Mouse (Mus musculus): ENCODE data around the gene Col25a1. TPM values are rescaled to one million over a fixed set of nuclear protein-coding genes. Genes with fewer than 3 reads are reported as not detected.

Gene Col25a1
- polyA plus RNA-seq, 1 experiment from 2014 or later: 4.2 TPM

GRCm38 (mm10) chr3:130218232-130218728 lies 87.0 kb downstream of the Col25a1 start:
- H3K9me3 ChIP-seq (replicated peaks): no peaks in the 10 kb centered on the region
- no peaks in the 10 kb centered on the region for H3K27me3 ChIP-seq (replicated peaks)
- no peak for ATAC-seq
- H3K27ac ChIP-seq: no peak overlapping the region
- H3K4me3 ChIP-seq: no peak overlapping the region
- H3K4me1 ChIP-seq: no peaks in the 10 kb centered on the region
- 41% methylated on average over 5 of the region's 5 CpGs for WGBS (ENCODE audit: insufficient replicate concordance)
- H3K9ac ChIP-seq: no peak overlapping the region
- no peak overlapping the region for H3K4me2 ChIP-seq
- H3K36me3 ChIP-seq: no peaks in the 10 kb centered on the region

GRCm38 (mm10) chr3:130220811-130221210 lies 89.5 kb downstream of the Col25a1 start:
- no peak overlapping the region for H3K27ac ChIP-seq
- no peaks in the 10 kb centered on the region for H3K9me3 ChIP-seq (replicated peaks)
- H3K36me3 ChIP-seq: no peaks in the 10 kb centered on the region
- no peak overlapping the region for H3K4me3 ChIP-seq
- H3K4me1 ChIP-seq: no peaks in the 10 kb centered on the region
- 77% methylated on average over 3 of the region's 3 CpGs for WGBS (ENCODE audit: insufficient replicate concordance)
- no peak overlapping the region for H3K9ac ChIP-seq
- H3K27me3 ChIP-seq (replicated peaks): no peaks in the 10 kb centered on the region
- ATAC-seq: no peak
- no peak overlapping the region for H3K4me2 ChIP-seq

GRCm38 (mm10) chr3:130228186-130228585 lies 96.9 kb downstream of the Col25a1 start:
- H3K27ac ChIP-seq: no peak overlapping the region
- no peak overlapping the region for H3K9ac ChIP-seq
- no peak overlapping the region for H3K4me2 ChIP-seq
- H3K4me1 ChIP-seq: no peaks in the 10 kb centered on the region
- ATAC-seq: no peak
- no peaks in the 10 kb centered on the region for H3K27me3 ChIP-seq (replicated peaks)
- no peaks in the 10 kb centered on the region for H3K36me3 ChIP-seq
- no peaks in the 10 kb centered on the region for H3K9me3 ChIP-seq (replicated peaks)
- H3K4me3 ChIP-seq: no peak overlapping the region
- 70% methylated on average over 9 of the region's 9 CpGs for WGBS (ENCODE audit: insufficient replicate concordance)

GRCm38 (mm10) chr3:130232944-130233343 lies 101.6 kb downstream of the Col25a1 start:
- H3K4me2 ChIP-seq: no peak overlapping the region
- H3K36me3 ChIP-seq: no peaks in the 10 kb centered on the region
- H3K9me3 ChIP-seq (replicated peaks): no peaks in the 10 kb centered on the region
- 80% methylated on average over 7 of the region's 7 CpGs for whole genome bisulfite sequencing (ENCODE audit: insufficient replicate concordance)
- H3K4me1 ChIP-seq: no peaks in the 10 kb centered on the region
- no peak overlapping the region for H3K27ac ChIP-seq
- no peak overlapping the region for H3K9ac ChIP-seq
- ATAC-seq: no peak
- H3K4me3 ChIP-seq: no peak overlapping the region
- H3K27me3 ChIP-seq (replicated peaks): no peaks in the 10 kb centered on the region

DNA sequence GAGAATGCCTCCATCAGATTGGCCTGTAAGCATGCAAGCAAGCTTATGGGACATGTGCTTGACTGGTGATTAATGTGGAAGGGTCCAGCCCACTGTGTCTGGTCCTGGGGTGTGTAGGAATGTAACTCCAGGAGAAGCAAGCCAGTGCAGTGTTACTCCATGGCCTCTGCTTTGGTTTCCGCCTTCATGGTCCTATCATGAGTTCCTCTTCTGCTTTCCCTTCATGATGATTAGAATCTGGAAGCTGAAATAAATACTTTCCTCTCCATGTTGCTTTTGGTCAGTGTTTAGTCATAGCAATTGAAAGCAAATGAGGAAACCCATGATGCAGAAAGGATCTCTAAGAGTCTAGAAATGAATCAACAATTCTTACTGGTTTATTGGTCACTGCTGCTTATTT lies 103.9 kb downstream of the Col25a1 start:
- Histone ChIP-seq H3K9ac (no peak overlapping the region), H3K4me2 (no peak overlapping the region), H3K27ac (no peak overlapping the region), H3K9me3 (replicated peaks) (no peaks in the 10 kb centered on the region), H3K27me3 (replicated peaks) (no peaks in the 10 kb centered on the region), H3K4me1 (no peaks in the 10 kb centered on the region), H3K36me3 (no peaks in the 10 kb centered on the region), H3K4me3 (no peak overlapping the region)
- no peak for ATAC-seq
- 61% methylated on average over 1 of the region's 1 CpGs for WGBS (ENCODE audit: insufficient replicate concordance)

GRCm38 (mm10) chr3:130236129-130236528 lies 104.8 kb downstream of the Col25a1 start:
- H3K9me3 ChIP-seq (replicated peaks): no peaks in the 10 kb centered on the region
- WGBS (ENCODE audit: insufficient replicate concordance): 70% methylated on average over 7 of the region's 7 CpGs
- H3K27me3 ChIP-seq (replicated peaks): no peaks in the 10 kb centered on the region
- ATAC-seq: no peak
- no peak overlapping the region for H3K9ac ChIP-seq
- H3K4me1 ChIP-seq: no peaks in the 10 kb centered on the region
- H3K4me3 ChIP-seq: no peak overlapping the region
- H3K4me2 ChIP-seq: no peak overlapping the region
- H3K36me3 ChIP-seq: no peaks in the 10 kb centered on the region
- no peak overlapping the region for H3K27ac ChIP-seq

GRCm38 (mm10) chr3:130237852-130238251 lies 106.6 kb downstream of the Col25a1 start:
- Histone ChIP-seq H3K4me2 (no peak overlapping the region), H3K9ac (no peak overlapping the region), H3K9me3 (replicated peaks) (no peaks in the 10 kb centered on the region), H3K27ac (no peak overlapping the region), H3K4me1 (no peaks in the 10 kb centered on the region), H3K4me3 (no peak overlapping the region), H3K36me3 (no peaks in the 10 kb centered on the region), H3K27me3 (replicated peaks) (no peaks in the 10 kb centered on the region)
- WGBS (ENCODE audit: insufficient replicate concordance): 7% methylated on average over 1 of the region's 1 CpGs
- ATAC-seq: no peak

DNA sequence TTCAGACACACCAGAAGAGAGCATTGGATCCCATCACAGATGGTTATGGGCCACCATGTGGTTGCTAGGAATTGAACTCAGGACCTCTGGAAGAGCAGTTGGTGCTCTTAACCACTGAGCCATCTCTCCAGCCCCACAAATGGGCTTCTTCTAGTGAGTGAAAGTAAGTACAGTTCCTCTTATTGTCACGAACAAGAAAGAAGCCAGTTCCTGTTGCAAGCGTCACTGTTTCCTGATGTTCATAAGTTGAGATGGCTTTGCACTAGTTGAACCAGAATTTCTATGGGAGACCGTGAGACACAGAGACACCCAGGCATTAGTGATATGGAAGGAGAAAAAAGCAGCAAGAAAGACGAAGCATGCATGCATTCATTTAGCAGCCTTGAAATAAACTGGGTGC lies 110.6 kb downstream of the Col25a1 start:
- no peak overlapping the region for H3K4me3 ChIP-seq
- no peaks in the 10 kb centered on the region for H3K36me3 ChIP-seq
- H3K4me2 ChIP-seq: no peak overlapping the region
- H3K4me1 ChIP-seq: no peaks in the 10 kb centered on the region
- no peaks in the 10 kb centered on the region for H3K27me3 ChIP-seq (replicated peaks)
- no peak for ATAC-seq
- no peak overlapping the region for H3K9ac ChIP-seq
- 39% methylated on average over 4 of the region's 4 CpGs for WGBS (ENCODE audit: insufficient replicate concordance)
- H3K27ac ChIP-seq: no peak overlapping the region
- H3K9me3 ChIP-seq (replicated peaks): 0 out of 2 replicates have a peak, but pooled peaks cover 4% of the 10 kb centered on the region

- Histone ChIP-seq H3K27me3 (replicated peaks) (no peaks in the 10 kb centered on the region), H3K9me3 (replicated peaks) (0 out of 2 replicates have a peak, but pooled peaks cover 4% of the 10 kb centered on the region), H3K9ac (no peak overlapping the region), H3K4me2 (no peak overlapping the region), H3K4me1 (no peaks in the 10 kb centered on the region), H3K4me3 (no peak overlapping the region), H3K36me3 (no peaks in the 10 kb centered on the region), H3K27ac (no peak overlapping the region)
- no peak for ATAC-seq
- 71% methylated on average over 8 of the region's 8 CpGs for WGBS (ENCODE audit: insufficient replicate concordance)
Measured at GRCm38 (mm10) chr3:130242647-130243296, 111.5 kb downstream of the Col25a1 start.

GRCm38 (mm10) chr3:130252355-130252754 lies 121.1 kb downstream of the Col25a1 start:
- Histone ChIP-seq H3K27ac (no peak overlapping the region), H3K27me3 (replicated peaks) (no peaks in the 10 kb centered on the region), H3K36me3 (no peaks in the 10 kb centered on the region), H3K4me1 (no peaks in the 10 kb centered on the region), H3K9me3 (replicated peaks) (no peaks in the 10 kb centered on the region), H3K4me3 (no peak overlapping the region), H3K9ac (no peak overlapping the region), H3K4me2 (no peak overlapping the region)
- ATAC-seq: no peak
- 66% methylated on average over 7 of the region's 7 CpGs for WGBS (ENCODE audit: insufficient replicate concordance)

- H3K27me3 ChIP-seq (replicated peaks): no peaks in the 10 kb centered on the region
- H3K36me3 ChIP-seq: no peaks in the 10 kb centered on the region
- WGBS (ENCODE audit: insufficient replicate concordance): 67% methylated on average over 3 of the region's 3 CpGs
- no peak overlapping the region for H3K4me2 ChIP-seq
- no peaks in the 10 kb centered on the region for H3K4me1 ChIP-seq
- H3K4me3 ChIP-seq: no peak overlapping the region
- no peak overlapping the region for H3K27ac ChIP-seq
- H3K9me3 ChIP-seq (replicated peaks): 0 out of 2 replicates have a peak, but pooled peaks cover 4% of the 10 kb centered on the region
- no peak overlapping the region for H3K9ac ChIP-seq
- no peak for ATAC-seq
Measured at GRCm38 (mm10) chr3:130256059-130256458, 124.8 kb downstream of the Col25a1 start.

DNA sequence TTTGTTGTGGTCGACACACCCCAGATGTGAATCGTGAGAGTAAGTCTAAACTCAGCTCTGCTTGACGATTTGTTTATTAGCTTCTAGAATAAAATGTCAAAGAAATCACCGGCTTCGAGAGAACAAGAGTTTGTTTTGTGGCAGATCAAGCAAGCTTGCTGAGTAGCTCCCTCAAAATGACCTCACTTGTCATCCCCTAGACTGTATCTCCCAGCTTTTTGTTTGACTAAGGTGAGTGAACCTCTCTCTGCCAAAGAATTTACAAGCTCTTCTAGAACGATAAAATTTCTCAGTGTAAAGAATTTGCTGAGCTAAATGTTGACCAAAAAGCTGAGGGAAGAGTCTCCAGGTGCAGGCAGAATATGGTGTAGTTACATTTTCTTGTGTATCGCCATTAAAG lies 125.3 kb downstream of the Col25a1 start:
- Histone ChIP-seq H3K4me1 (no peaks in the 10 kb centered on the region), H3K4me3 (no peak overlapping the region), H3K27ac (no peak overlapping the region), H3K4me2 (no peak overlapping the region), H3K9ac (no peak overlapping the region), H3K9me3 (replicated peaks) (0 out of 2 replicates have a peak, but pooled peaks cover 4% of the 10 kb centered on the region), H3K27me3 (replicated peaks) (no peaks in the 10 kb centered on the region), H3K36me3 (no peaks in the 10 kb centered on the region)
- WGBS (ENCODE audit: insufficient replicate concordance): 67% methylated on average over 7 of the region's 7 CpGs
- ATAC-seq: no peak

DNA sequence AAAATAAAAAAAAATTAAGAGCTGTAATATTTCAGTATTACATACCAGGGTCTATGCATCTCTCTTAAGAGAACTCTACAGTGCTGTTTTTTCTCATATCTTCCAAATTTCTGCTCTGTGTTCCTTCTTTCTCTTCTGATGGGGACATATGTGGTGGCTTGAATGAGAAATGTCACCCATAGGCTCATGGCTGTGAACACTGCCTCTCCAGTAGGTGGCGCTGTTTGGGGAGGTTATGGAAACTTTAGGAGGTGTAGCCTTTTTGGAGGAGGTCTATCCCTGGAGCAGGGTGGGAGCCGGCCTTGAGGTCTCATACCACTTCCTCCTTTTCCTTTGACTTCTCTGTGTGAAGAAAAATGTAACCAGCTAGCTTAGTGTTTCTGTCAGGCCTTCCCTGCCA lies 128.4 kb downstream of the Col25a1 start:
- 0 out of 2 replicates have a peak, but pooled peaks cover 4% of the 10 kb centered on the region for H3K9me3 ChIP-seq (replicated peaks)
- H3K27me3 ChIP-seq (replicated peaks): no peaks in the 10 kb centered on the region
- no peaks in the 10 kb centered on the region for H3K36me3 ChIP-seq
- H3K4me1 ChIP-seq: no peaks in the 10 kb centered on the region
- WGBS (ENCODE audit: insufficient replicate concordance): 59% methylated on average over 2 of the region's 2 CpGs
- no peak overlapping the region for H3K4me2 ChIP-seq
- H3K9ac ChIP-seq: no peak overlapping the region
- no peak for ATAC-seq
- H3K27ac ChIP-seq: no peak overlapping the region
- H3K4me3 ChIP-seq: no peak overlapping the region

Data from liver, embryonic 12.5 days (tissue).